Mouse (Mus musculus) hindbrain, postnatal 0 days (tissue): ENCODE data around the gene Gm4922. TPM values are rescaled to one million over a fixed set of nuclear protein-coding genes. Genes with fewer than 3 reads are reported as not detected.

Experiments used
- ATAC-seq: fragments of 200-750 bp; cut with Nextera tagmentation; 2 replicates; pipeline ENCODE4 v1.8.0; 2017; ENCODE audit warnings: mild to moderate bottlenecking, moderate TSS enrichment, moderate library complexity
- DNase-seq: peaks from one replicate; pipeline ENCODE4 v3.0.0-alpha.2; 2015; ENCODE audit warnings: low spot score
- H3K27ac ChIP-seq: fragments of 300-500 bp; sonication (generic); 2 replicates; pipeline ENCODE4 v1.5.1; 2014; ENCODE audit warnings: mild to moderate bottlenecking
- H3K27me3 ChIP-seq: fragments of 300-500 bp; sonication (generic); 2 replicates; pipeline ENCODE4 v1.6.1; 2014; ENCODE audit warnings: low read length, mixed read lengths; ENCODE audit not compliant: insufficient read depth
- H3K36me3 ChIP-seq: fragments of 300-500 bp; sonication (generic); 2 replicates; pipeline ENCODE4 v1.6.1; 2014; ENCODE audit warnings: low read length, mixed read lengths; ENCODE audit not compliant: insufficient read depth
- H3K4me1 ChIP-seq: fragments of 300-500 bp; sonication (generic); 2 replicates; pipeline ENCODE4 v1.6.1; 2014; ENCODE audit warnings: antibody characterized with exemption, low read length, mixed read lengths; ENCODE audit not compliant: insufficient read depth
- H3K4me2 ChIP-seq: fragments of 300-500 bp; sonication (generic); 2 replicates; pipeline ENCODE4 v1.6.1; 2014; ENCODE audit warnings: low read depth, mild to moderate bottlenecking, low read length, moderate library complexity, mixed read lengths
- H3K4me3 ChIP-seq: fragments of 300-500 bp; sonication (generic); 2 replicates; pipeline ENCODE4 v1.5.1; 2014; ENCODE audit warnings: low read length
- H3K9ac ChIP-seq: fragments of 300-500 bp; sonication (generic); replicated peaks from 2 replicates; pipeline ENCODE4 v1.6.1; 2014; ENCODE audit warnings: mild to moderate bottlenecking, low read length, moderate library complexity, mixed read lengths
- H3K9me3 ChIP-seq: fragments of 300-500 bp; sonication (generic); 2 replicates; pipeline ENCODE4 v1.6.1; 2016; ENCODE audit warnings: low read length, mixed read lengths
- CTCF ChIP-seq: IDR thresholded peaks from 2 replicates; pipeline ENCODE4 v1.5.1; 2016; ENCODE audit warnings: antibody characterized with exemption, control low read depth, low read depth
- WGBS: fragments of 180-500 bp; shearing (Covaris S2); extraction: QIAGEN DNeasy Blood & Tissue Kit; methylation state at CpG from one replicate; pipeline ENCODE4 v1.1.7; 2014; 5-methylcytosine and 5-hydroxymethylcytosine counted together
- polyA plus RNA-seq: library from polyadenylated mRNA; unstranded; fragments of >200 nt; fragmentation: Nextera tagmentation; extraction: Ambion mirVana; gene quantifications from 2 replicates; pipeline ENCODE4 v1.2.1, GENCODE M21; 2015
- total RNA-seq: library from RNA; depleted of rRNA; stranded (reverse); fragments of >200 nt; gene quantifications from 2 replicates; pipeline ENCODE4 v1.2.3, GENCODE M21; 2014; rRNA removed

Gm4922 gene
- total RNA-seq (not detected in 2 replicates), polyA plus RNA-seq (0.15 and 0.29 TPM in 2 replicates)

DNA sequence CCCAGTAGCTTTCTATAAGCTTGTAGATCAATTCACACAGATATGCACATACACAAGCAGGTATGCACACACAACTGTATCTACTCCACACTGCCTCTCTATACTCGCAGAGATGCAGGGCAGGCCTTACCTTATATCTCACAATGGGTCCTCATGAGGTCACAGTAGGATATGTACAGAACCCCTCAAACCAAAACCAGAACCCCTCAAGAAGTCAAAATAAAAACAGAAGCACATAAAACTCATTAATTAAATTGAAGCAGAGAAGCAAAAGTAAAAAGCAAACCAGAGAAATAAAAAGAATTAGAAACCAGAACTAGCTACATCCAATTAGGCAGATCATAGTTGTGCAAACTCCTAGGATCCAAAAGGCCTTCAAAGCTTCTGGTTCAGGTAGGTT is at the start of gene Gm4922:
TSS of gene Gm4922 (minus strand) at position 101 of the 400 bp plus-strand sequence.
- Histone ChIP-seq H3K27ac (no peak within 1 kb of the TSS), H3K9me3 (no peaks in the 10 kb centered on the region), H3K4me2 (no peak within 1 kb of the TSS), H3K4me1 (no peaks in the 10 kb centered on the region), H3K27me3 (no peaks in the 10 kb centered on the region), H3K36me3 (no peaks in the 10 kb centered on the region), H3K4me3 (no peak within 1 kb of the TSS), H3K9ac (no peak within 1 kb of the TSS)
- no peak for TF ChIP-seq CTCF
- WGBS: 88% methylated on average over 1 of the region's 1 CpGs
- no peak for ATAC-seq
- DNase-seq: no peak

DNA sequence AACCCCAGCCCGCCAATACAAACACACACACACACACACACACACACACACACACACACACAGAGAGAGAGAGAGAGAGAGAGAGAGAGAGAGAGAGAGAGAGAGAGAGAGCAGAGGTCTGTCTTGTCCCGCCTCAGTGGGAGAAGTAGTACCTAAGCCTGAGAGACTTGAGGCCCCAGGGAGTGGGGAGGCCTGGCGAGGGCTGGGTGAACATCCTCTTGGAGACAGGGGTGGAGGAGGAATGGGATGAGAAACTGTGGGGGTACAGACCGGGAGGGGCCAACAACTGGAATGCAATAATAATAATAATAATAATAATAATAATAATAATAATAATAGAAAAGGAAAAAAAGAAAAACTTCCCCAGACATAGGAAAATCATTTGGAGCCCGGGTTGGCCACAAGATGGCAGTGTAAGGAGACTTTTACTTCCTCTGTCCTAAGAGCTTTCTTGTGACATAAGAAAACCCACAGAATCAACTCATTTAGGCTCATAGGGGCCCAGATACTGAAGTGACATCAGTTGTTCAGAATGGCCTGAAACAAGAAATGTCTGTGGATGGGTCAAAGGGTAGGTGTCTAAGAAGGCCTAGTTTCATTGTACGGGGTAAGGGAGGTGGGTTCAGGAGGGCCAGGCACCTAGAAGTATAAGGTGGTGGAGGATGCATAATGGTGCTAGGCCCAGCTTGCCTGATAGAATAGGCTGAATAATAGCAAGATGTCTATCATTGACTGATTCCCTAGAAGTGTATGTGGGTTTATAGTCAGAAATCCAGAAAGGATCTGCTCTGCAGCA is 49.3 kb upstream of the Gm4922 start:
- peak; percentile 56 for DNase-seq
- 56% methylated on average over 6 of the region's 6 CpGs for WGBS
- H3K36me3 ChIP-seq: no peaks in the 10 kb centered on the region
- ATAC-seq: peak; percentile 45; the same call in 1 of the 2 replicates
- no peaks in the 10 kb centered on the region for H3K27me3 ChIP-seq
- no peak overlapping the region for H3K4me3 ChIP-seq
- no peaks in the 10 kb centered on the region for H3K9me3 ChIP-seq
- no peak overlapping the region for H3K4me2 ChIP-seq
- H3K9ac ChIP-seq: no peak overlapping the region
- H3K27ac ChIP-seq: no peak overlapping the region
- no peaks in the 10 kb centered on the region for H3K4me1 ChIP-seq
- peak; percentile 61 for TF ChIP-seq CTCF

DNA sequence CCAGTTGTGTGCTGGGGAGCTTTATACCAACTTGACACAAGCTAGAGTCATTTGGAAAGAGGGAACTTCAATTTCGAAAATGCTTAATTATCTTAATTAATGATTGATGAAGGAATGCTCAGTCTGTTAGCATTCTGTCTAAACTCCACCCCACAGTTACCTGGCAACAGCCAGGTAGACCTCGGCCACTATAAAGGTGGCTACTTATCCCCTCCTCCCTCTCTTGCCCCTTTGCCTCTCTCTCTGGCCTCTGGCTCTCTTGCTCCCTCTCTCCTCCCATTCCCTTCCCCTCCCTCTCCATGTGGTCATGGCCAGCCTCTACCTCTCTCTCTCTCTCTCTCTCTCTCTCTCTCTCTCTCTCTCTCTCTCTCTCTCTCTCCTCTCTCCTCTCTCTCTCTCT is 47.8 kb upstream of the Gm4922 start:
- Histone ChIP-seq H3K4me2 (no peak overlapping the region), H3K4me1 (no peaks in the 10 kb centered on the region), H3K27ac (no peak overlapping the region), H3K9ac (no peak overlapping the region), H3K27me3 (no peaks in the 10 kb centered on the region), H3K4me3 (no peak overlapping the region), H3K36me3 (no peaks in the 10 kb centered on the region), H3K9me3 (no peaks in the 10 kb centered on the region)
- 43% methylated on average over 2 of the region's 2 CpGs for WGBS
- no peak for TF ChIP-seq CTCF
- ATAC-seq: no peak
- no peak for DNase-seq

DNA sequence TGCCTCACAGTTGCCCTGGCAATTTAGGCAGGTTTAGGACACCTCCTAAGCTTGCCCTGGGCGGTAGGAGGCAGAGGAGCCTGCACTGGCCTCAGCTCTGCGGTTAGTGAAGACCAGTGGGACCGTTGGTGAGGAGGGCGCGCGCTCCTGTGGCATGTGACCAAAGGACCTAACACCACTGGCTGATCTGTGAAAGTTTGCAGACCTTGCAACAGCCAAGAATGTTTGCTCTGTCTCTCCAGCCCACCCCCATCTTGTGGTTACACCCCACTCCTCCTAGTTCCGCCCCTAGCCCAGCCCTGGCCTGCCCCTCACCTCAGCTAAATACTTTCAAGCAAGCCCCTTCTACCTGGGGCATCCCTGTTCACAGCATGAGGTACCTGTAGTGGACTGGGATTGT is 45.2 kb upstream of the Gm4922 start:
- H3K27me3 ChIP-seq: no peaks in the 10 kb centered on the region
- WGBS: 66% methylated on average over 7 of the region's 7 CpGs

DNA sequence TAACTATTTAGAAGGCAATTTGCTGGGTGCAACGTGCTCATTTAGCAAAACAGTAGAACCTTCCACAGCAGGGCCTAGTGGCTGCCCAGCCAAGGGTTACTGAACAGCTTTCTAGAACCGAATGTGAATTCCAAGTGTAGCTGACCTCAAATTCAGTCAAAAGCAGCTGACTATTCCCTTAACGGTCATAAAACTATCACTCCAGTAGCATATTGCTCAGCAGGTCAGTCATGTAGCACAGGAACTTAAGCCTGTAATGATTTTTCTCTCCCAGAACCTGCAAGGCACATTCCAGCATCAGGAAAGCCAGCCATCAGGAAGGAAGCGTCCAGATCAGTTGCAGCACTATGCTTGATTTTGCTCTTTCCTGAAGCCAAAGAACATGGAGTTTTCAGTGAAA is 43.8 kb upstream of the Gm4922 start:
- Histone ChIP-seq H3K4me3 (no peak overlapping the region), H3K4me1 (no peaks in the 10 kb centered on the region), H3K4me2 (no peak overlapping the region), H3K36me3 (no peaks in the 10 kb centered on the region), H3K9ac (no peak overlapping the region), H3K27me3 (no peaks in the 10 kb centered on the region), H3K27ac (no peak overlapping the region), H3K9me3 (no peaks in the 10 kb centered on the region)
- no peak for DNase-seq
- no peak for TF ChIP-seq CTCF
- ATAC-seq: no peak
- WGBS: 85% methylated on average over 4 of the region's 4 CpGs

More for the DNA sequence above, 45.2 kb upstream of the Gm4922 start:
- TF ChIP-seq CTCF: no peak
- H3K4me2 ChIP-seq: no peak overlapping the region
- no peak overlapping the region for H3K9ac ChIP-seq
- ATAC-seq: no peak
- H3K27ac ChIP-seq: no peak overlapping the region
- H3K9me3 ChIP-seq: no peaks in the 10 kb centered on the region
- no peak overlapping the region for H3K4me3 ChIP-seq
- no peaks in the 10 kb centered on the region for H3K4me1 ChIP-seq
- no peak for DNase-seq
- H3K36me3 ChIP-seq: no peaks in the 10 kb centered on the region

DNA sequence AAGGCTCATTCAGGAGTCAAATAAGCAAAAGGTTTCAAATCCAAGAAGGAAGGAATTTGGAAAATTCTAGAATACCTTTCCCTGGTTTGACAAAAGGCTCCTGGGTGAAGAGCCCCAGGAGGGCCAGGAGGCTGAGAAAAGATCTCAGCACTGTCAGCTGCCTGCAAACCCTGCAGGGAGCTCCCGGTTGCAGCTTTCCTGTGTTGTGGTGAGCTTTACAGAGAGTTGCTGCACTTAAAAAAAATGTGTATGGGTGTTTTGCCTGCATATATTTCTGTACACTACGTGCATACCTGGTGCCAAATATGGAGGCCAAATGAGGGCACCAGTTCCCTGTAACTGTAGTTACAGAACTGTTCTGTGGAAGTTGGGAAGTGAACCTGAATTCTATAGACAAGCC is 41.3 kb upstream of the Gm4922 start:
- Histone ChIP-seq H3K9me3 (no peaks in the 10 kb centered on the region), H3K27ac (no peak overlapping the region), H3K36me3 (no peaks in the 10 kb centered on the region), H3K4me2 (no peak overlapping the region), H3K9ac (no peak overlapping the region), H3K4me3 (no peak overlapping the region), H3K27me3 (no peaks in the 10 kb centered on the region), H3K4me1 (no peaks in the 10 kb centered on the region)
- 34% methylated on average over 2 of the region's 2 CpGs for WGBS
- DNase-seq (no peak), ATAC-seq (no peak)
- no peak for TF ChIP-seq CTCF

DNA sequence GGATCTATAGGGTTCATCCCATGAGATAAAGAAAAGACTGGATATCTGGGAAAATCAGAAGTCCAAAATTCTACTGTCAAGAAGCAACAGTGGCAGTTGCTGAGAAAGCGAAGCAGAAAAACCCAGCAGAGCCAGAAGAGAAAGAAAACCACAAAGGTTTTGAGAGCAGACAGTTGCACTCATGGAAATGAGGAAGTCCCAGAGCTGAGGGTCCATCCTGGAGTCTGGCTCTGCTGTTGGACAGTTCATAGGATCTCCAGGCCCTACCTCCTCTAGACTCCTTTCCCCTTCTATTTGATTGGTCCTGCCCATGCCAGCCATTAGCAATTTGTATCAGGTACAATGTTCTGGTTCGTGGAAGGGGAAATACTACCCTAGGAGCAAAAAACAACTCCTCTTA is 39.5 kb upstream of the Gm4922 start:
- Histone ChIP-seq H3K36me3 (no peaks in the 10 kb centered on the region), H3K27me3 (no peaks in the 10 kb centered on the region), H3K4me1 (no peaks in the 10 kb centered on the region), H3K4me3 (no peak overlapping the region), H3K4me2 (no peak overlapping the region), H3K27ac (no peak overlapping the region), H3K9me3 (no peaks in the 10 kb centered on the region), H3K9ac (no peak overlapping the region)
- TF ChIP-seq CTCF: no peak
- ATAC-seq (no peak), DNase-seq (no peak)
- WGBS: 88% methylated on average over 2 of the region's 2 CpGs
